Mouse (Mus musculus) adrenal gland, adult 10 weeks (tissue): Measurements from ENCODE around the gene Cacna1h. TPM values are rescaled to one million over a fixed set of nuclear protein-coding genes. Genes with fewer than 3 reads are reported as not detected.

ENCODE experiments used
- polyA plus RNA-seq: library from polyadenylated mRNA; stranded (reverse); fragments of 350-450 nt; fragmentation: Illumina TruSeq; extraction: RNeasy Lipid Tissue Mini Kit (QIAGEN cat#74804); gene quantifications from one replicate; pipeline ENCODE4 v1.2.3, GENCODE M21; 2014; ENCODE audit warnings: low read depth, low replicate concordance

Gene Cacna1h
- 3.8 TPM for polyA plus RNA-seq

GRCm38 (mm10) chr17:25433617-25434606 is at the start of gene Cacna1h:
TSS of gene Cacna1h (minus strand) at chr17:25433783.

GRCm38 (mm10) chr17:25454272-25454671 is 20.7 kb upstream of the Cacna1h start, which contains the start of gene Tekt4:
TSS of gene Tekt4 (plus strand) at chr17:25454615.

GRCm38 (mm10) chr17:25368973-25369372 is 64.6 kb downstream of the Cacna1h start, which contains the start of gene Tpsg1:
TSS of gene Tpsg1 (plus strand) at chr17:25369273.

GRCm38 (mm10) chr17:25366005-25366404 is 67.6 kb downstream of the Cacna1h start, which contains the start of gene Tpsb2:
TSS of gene Tpsb2 (plus strand) at chr17:25366305.

GRCm38 (mm10) chr17:25345462-25345861 is 88.1 kb downstream of the Cacna1h start, which contains the start of gene Tpsab1:
TSS of gene Tpsab1 (minus strand) at chr17:25345562.

Other genes starting within 250 kb of the Cacna1h start
- gene BC003965, start 249.2 kb downstream of the Cacna1h start, polyA plus RNA-seq, result 26.4 TPM
- gene Unkl, start 245.4 kb downstream of the Cacna1h start, polyA plus RNA-seq, result 20.4 TPM
- gene Gnptg, start 193.7 kb downstream of the Cacna1h start, polyA plus RNA-seq, result 16.7 TPM
- gene Tsr3, start 193.6 kb downstream of the Cacna1h start, polyA plus RNA-seq, result 5.5 TPM
- gene Baiap3, start 177.4 kb downstream of the Cacna1h start, polyA plus RNA-seq, result 1.1 TPM
- 280 TPM for gene Ube2i, start 159.2 kb downstream of the Cacna1h start, polyA plus RNA-seq
- not detected for gene Prss34, start 135.4 kb downstream of the Cacna1h start, polyA plus RNA-seq
- not detected for gene Prss28, start 125.1 kb downstream of the Cacna1h start, polyA plus RNA-seq
- gene Prss29, start 115.1 kb downstream of the Cacna1h start, polyA plus RNA-seq, result not detected
- not detected for gene Tpsab1, start 88.2 kb downstream of the Cacna1h start, polyA plus RNA-seq
- gene Tpsb2, start 67.5 kb downstream of the Cacna1h start, polyA plus RNA-seq, result not detected
- not detected for gene Tpsg1, start 64.5 kb downstream of the Cacna1h start, polyA plus RNA-seq
- gene Tekt4, start 20.8 kb upstream of the Cacna1h start, polyA plus RNA-seq, result not detected
- not detected for gene Sstr5, start 63.5 kb upstream of the Cacna1h start, polyA plus RNA-seq
- gene Sox8, start 136.9 kb upstream of the Cacna1h start, polyA plus RNA-seq, result 0.29 TPM
- 0.47 TPM for gene Lmf1, start 145.3 kb upstream of the Cacna1h start, polyA plus RNA-seq